Mouse (Mus musculus) kidney, adult 2 months (tissue): ENCODE measurements around the gene Borcs5.

Source experiments
- CTCF ChIP-seq: fragments of 200-500 bp; conservative IDR thresholded peaks from 2 replicates; pipeline ENCODE4 v1.5.1; 2011; ENCODE audit warnings: low read depth, mild to moderate bottlenecking, control low read depth, low read length, moderate library complexity, mixed read lengths; ENCODE audit not compliant: insufficient read depth, insufficient read length
- POLR2A ChIP-seq: fragments of 200-500 bp; IDR thresholded peaks from one replicate; pipeline ENCODE4 v1.6.1; 2011; ENCODE audit warnings: low read depth, low read length, control low read depth

GRCm38 (mm10) chr6:134660714-134661406 lies 21.6 kb downstream of the Borcs5 start:
- no peak for TF ChIP-seq POLR2A
- no peak for TF ChIP-seq CTCF
